Mouse (Mus musculus) neutrophil, adult 5-6 weeks (primary cell): ENCODE measurements around the gene Areg. TPM values are rescaled to one million over a fixed set of nuclear protein-coding genes. Genes with fewer than 3 reads are reported as not detected.

Source experiments
- ATAC-seq: fragments of 151-379, 151-347 bp; 2 replicates; pipeline ENCODE4 v1.8.0; 2017; ENCODE audit warnings: mild to moderate bottlenecking, moderate TSS enrichment; ENCODE audit not compliant: insufficient number of reproducible peaks, poor library complexity, low FRiP score, severe bottlenecking; ENCODE audit errors: extremely low read depth
- total RNA-seq: library from RNA; stranded (forward); fragments of 200-1000 nt; gene quantifications from 2 replicates; pipeline ENCODE4 v1.2.3, GENCODE M21; 2017

Gene Areg
- total RNA-seq = not detected in 2 replicates

- ATAC-seq = no peak
Measured at GRCm38 (mm10) chr5:91139446-91139873, at the start of gene Areg. Gene Areg (plus strand): TSS chr5:91139599.

GRCm38 (mm10) chr5:91090301-91090700 is 49.1 kb upstream of the Areg start:
- ATAC-seq = no peak

GRCm38 (mm10) chr5:91097911-91098614 is 41.3 kb upstream of the Areg start:
- ATAC-seq = no peak

GRCm38 (mm10) chr5:91101742-91102141 is 37.7 kb upstream of the Areg start:
- ATAC-seq = no peak

- no peak for ATAC-seq
Measured at GRCm38 (mm10) chr5:91103943-91104665, 35.3 kb upstream of the Areg start.

GRCm38 (mm10) chr5:91106248-91106647 is 33.2 kb upstream of the Areg start:
- ATAC-seq = no peak

GRCm38 (mm10) chr5:91110023-91110670 is 29.3 kb upstream of the Areg start:
- no peak for ATAC-seq

- ATAC-seq = no peak
Measured at GRCm38 (mm10) chr5:91111019-91111418, 28.4 kb upstream of the Areg start.

GRCm38 (mm10) chr5:91113967-91114366 is 25.4 kb upstream of the Areg start:
- no peak for ATAC-seq

- no peak for ATAC-seq
Measured at GRCm38 (mm10) chr5:91114574-91114973, 24.8 kb upstream of the Areg start.

- ATAC-seq = no peak
Measured at GRCm38 (mm10) chr5:91118618-91119017, 20.8 kb upstream of the Areg start.

GRCm38 (mm10) chr5:91123404-91123803 is 16.0 kb upstream of the Areg start:
- ATAC-seq = no peak

- no peak for ATAC-seq
Measured at GRCm38 (mm10) chr5:91124140-91124539, 15.3 kb upstream of the Areg start.

- ATAC-seq = no peak
Measured at GRCm38 (mm10) chr5:91126623-91127022, 12.8 kb upstream of the Areg start.

GRCm38 (mm10) chr5:91134961-91135360 is 4.4 kb upstream of the Areg start:
- ATAC-seq = no peak

GRCm38 (mm10) chr5:91138970-91139369 is 429 bp upstream of the Areg start:
- ATAC-seq = no peak

GRCm38 (mm10) chr5:91140896-91141448 is 1.6 kb downstream of the Areg start:
- no peak for ATAC-seq

GRCm38 (mm10) chr5:91144971-91145370 is 5.6 kb downstream of the Areg start:
- no peak for ATAC-seq

GRCm38 (mm10) chr5:91147001-91147400 is 7.6 kb downstream of the Areg start:
- no peak for ATAC-seq

GRCm38 (mm10) chr5:91148054-91148453 is 8.7 kb downstream of the Areg start:
- ATAC-seq = no peak
